Mouse (Mus musculus) left cerebral cortex, postnatal 36 days (tissue): ENCODE measurements at regions not wholly inside any gene's neighbourhood (a gene's known extent, or its start where the extent isn't known, plus 50 kb on each side); places are given as distances from the start of the nearest gene placed in this dataset.
"Not testable (repeated sequence)": the region's sequence is repeated elsewhere in the genome, so short reads cannot be mapped to it uniquely, and the experiment has no call there.

Experiments used
- DNase-seq, 2 experiments: peaks; one replicate each; pipeline ENCODE4 v3.0.0; 2021 to 2022; ENCODE audit warnings: low spot score in 2 of 2, mixed read lengths in 1 of 2
- intact Hi-C: fragments of 180-260 bp; cut with DNase I; formaldehyde crosslinking; loops from one replicate; pipeline ENCODE4 v1.15.1; 2025

DNA sequence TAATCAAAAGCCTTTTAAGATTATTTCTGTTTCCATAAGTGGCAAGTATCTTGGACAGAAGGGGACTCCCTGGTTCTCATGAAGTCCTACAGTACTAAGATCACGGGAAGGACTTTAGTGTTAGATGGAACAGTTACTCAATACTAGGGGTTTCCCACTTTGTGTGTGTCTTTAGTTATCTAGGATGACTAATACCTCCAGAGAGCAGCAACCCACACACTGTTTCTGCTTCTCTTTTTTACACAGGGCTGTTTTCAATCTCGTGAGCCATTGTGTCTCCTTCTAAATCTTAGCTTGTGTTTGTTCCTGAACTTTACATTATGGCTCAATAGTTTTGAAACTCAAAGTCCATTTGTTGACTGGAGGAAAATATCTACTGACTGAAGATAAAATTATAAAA is 496.5 kb upstream of the Impg1 start:
- intact Hi-C loops: no loop called here
- no peak for DNase-seq

DNA sequence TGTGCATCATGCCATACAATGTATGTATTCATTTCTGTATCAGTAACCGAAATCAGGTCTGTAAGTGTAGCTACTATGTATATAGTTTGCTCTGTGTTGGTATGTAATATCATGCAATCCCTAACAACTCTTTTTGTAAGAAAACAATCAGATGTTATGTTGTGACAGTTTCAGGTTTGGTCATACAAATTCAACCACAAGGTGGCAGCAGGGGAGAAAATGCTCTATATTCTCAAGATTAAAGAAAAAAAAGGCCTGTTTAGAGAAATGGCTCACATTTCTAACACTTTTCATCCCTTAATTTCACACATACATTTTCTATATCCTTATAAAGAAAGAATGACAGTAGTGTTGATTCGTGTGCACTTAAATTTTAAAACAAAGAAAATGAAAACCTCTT is 477.7 kb upstream of the Impg1 start:
- intact Hi-C loops: loop anchor here (10.0 kb wide), 1 partner anchor 682 kb away; no protein-coding TSS in a partner anchor
- DNase-seq: no peak

- intact Hi-C loops: loop anchor here (10.0 kb wide), 1 partner anchor 683 kb away; no protein-coding TSS in a partner anchor
- no peak for DNase-seq
Observed at GRCm38 (mm10) chr9:80941424-80941823, 476.1 kb upstream of the Impg1 start.

- intact Hi-C loops: no loop called here
Observed at GRCm38 (mm10) chr9:80938238-80938637, 473.0 kb upstream of the Impg1 start.

GRCm38 (mm10) chr9:80930628-80931027 is 465.3 kb upstream of the Impg1 start:
- no peak for DNase-seq
- intact Hi-C loops: no loop called here

More at GRCm38 (mm10) chr9:80938238-80938637, 473.0 kb upstream of the Impg1 start:
- no peak for DNase-seq

DNA sequence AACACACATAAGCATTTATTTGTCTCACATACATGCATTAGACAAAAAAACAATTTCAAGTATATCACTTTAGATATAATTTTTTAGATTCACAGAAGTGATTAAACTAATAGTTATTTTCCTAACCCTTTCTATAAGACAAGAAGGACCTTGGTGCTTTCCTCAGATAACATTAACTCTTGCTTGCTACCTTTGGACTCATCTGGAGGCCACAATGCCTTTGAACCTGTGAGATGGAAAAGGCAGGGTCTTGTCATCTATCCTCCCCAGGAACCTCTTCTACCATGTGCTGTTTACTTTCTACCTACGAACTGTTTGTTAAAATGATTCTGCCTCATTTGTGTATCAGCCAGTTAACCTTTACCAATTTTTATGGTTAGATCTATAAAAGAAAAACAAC is 455.0 kb upstream of the Impg1 start:
- intact Hi-C loops: no loop called here
- no peak for DNase-seq

- DNase-seq: no peak
- intact Hi-C loops: no loop called here
Observed at GRCm38 (mm10) chr9:80913867-80914266, 448.6 kb upstream of the Impg1 start.

DNA sequence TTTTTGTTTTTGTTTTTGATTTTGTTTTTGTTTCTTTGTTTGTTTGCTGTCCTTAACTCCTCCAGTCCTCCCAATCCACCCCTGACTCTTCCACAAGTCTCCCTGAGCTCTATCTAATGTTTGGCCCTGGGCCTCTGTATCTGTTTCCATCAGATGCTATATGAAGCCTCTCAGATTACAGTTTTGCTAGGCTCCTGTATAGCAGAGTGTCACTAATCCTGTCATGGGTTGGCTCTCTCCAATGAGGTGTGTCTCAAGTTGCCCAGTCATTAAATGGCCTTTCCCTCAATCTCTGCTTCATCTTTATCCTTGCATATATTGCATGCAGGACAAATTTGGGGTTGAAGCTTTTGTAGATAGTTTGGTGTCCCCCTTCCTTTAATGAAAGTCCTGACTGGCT is 446.9 kb upstream of the Impg1 start:
- intact Hi-C loops: no loop called here
- DNase-seq: no peak

DNA sequence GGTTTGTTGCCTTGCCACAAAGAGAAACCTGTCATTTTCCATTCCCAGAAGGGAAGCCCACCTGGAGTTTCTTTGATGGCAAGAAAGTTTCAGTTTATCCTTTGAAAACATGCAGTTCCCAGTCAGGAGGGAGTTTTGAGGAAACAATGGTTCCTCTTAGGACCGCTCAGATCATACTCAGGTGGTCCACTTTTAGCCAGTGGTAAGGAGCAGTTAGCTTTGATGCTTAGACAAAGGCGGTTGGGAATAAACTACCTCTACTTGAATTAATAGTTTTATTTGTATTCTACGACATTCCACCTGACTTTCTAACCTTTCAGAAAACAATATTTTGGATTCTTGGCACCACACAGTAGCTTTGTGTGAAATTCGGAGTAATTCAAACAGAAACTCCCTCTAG is 401.5 kb upstream of the Impg1 start:
- DNase-seq: no peak
- intact Hi-C loops: no loop called here

- intact Hi-C loops: no loop called here
- DNase-seq: no peak
Observed at GRCm38 (mm10) chr9:80858998-80859397, 393.7 kb upstream of the Impg1 start.

GRCm38 (mm10) chr9:80848190-80848589 is 382.9 kb upstream of the Impg1 start:
- no peak for DNase-seq
- intact Hi-C loops: no loop called here

- DNase-seq: no peak
- intact Hi-C loops: no loop called here
Observed at GRCm38 (mm10) chr9:80832808-80833207, 367.5 kb upstream of the Impg1 start.

DNA sequence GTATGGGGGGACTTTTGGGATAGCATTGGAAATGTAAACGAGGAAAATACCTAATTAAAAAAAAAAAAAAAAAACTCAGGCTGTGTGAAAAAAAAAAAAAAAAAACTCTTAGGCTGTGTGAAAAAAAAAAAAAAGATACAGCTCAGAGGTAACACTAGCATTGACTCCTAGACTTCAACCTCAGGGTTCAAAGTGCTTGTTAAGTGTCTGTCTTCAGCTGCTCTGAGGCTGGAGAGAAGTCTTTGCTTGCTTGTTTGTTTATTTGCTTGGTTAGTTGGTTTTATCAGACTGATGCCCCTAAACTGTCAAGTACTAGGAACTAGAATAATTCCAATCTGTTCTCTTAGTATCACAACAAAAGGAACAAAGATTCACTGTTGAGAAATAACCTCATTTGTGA is 360.1 kb upstream of the Impg1 start:
- no peak for DNase-seq
- intact Hi-C loops: no loop called here

- intact Hi-C loops: no loop called here
- DNase-seq: no peak
Observed at GRCm38 (mm10) chr9:80820066-80820465, 354.8 kb upstream of the Impg1 start.

GRCm38 (mm10) chr9:80819070-80819469 is 353.8 kb upstream of the Impg1 start:
- intact Hi-C loops: no loop called here
- no peak for DNase-seq

DNA sequence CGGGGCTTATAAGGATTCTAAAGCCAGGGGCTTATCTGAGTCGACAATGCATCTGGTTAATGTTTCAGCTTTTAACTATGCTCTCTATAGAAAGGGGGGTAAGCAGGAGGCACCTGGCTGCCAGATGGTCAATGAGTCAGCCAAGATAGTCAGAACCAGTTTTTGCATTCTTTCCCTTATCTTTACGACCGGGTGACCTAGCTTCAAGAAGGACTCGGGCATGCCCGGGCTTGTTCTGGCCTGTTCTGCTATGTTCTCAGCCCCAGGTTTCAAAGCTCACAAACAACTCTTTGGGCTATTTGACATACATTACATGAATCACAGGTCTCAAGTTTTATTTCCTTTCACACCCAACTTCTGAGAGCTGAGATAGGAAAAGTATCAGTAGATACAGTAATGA is 348.6 kb upstream of the Impg1 start:
- DNase-seq, intact Hi-C loops: not testable (repeated sequence)

DNA sequence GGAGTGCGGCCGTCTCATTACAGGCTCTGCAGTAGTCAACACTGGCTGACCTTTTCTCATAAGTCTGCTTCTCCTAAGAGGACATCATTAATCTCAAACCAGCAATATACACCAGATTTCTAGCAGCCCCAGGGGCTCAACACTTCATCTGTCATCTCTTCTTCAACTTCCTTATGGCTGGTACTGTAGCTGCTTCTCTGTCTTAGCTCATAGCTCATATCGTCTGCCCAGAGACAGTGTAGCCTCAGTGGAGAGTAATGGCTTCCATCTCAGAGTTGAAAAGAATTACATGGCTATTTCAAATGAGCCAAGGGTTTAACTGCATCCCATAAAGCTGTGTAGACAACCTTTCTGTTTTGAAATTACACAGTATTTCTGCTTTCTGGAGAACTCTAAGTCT is 326.2 kb upstream of the Impg1 start:
- intact Hi-C loops: no loop called here
- DNase-seq: no peak

DNA sequence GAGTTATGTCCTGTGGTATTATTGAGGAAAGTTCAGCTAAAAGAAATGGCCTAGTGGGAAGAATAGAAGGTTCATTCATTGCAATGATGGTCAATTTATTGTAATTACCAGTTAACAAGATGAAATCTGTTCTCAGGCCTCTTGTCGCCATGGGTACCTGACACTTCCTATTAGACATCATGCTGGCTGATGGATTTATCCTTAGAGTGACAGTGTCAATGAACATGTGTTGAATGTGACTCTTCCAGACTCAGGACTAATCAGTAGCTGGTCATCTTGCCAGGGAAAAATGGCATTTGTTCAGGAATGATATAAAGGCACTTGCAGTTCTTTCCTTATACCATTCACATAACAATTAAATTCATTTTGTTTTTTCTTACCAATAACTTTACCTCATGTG is 309.3 kb upstream of the Impg1 start:
- intact Hi-C loops: no loop called here
- DNase-seq: no peak

DNA sequence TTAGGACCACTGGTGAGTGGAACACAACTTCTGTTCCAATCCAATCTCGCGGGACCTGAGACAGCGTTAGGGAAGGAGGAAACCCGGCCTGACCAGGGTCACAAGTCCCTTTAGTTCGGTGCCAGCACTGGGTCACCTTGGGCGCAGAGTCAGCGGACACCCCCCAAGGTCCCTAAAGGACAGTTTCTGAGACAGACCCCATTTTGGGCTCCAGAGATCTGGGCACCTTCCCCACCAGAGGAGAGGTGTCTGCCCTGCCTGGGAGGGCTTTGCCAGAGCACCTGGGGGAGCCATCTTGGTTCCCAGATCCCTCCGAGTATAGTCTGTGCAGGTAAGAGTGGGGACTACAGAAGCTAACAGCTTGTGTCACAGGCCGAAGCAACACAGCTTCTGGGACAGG is 270.5 kb upstream of the Impg1 start:
- DNase-seq, intact Hi-C loops: not testable (repeated sequence)

DNA sequence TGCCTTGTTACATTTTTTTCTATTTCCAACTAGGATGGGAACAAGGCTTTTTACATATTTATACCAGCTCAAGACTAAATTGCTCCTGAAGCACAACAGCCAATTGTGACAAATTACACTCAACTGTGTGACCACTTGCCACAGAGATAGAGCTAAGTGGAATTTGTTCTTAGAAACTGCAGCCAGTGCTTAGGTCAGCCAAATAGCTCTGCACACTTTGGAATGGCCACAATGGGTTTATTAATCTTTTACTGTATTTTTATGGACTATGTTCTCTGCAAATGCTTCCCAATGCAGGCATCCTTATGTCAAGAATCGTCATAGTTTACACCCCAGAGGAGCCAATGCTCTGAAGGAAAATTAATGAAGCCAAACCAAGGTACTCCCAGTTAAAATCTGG is 267.7 kb upstream of the Impg1 start:
- intact Hi-C loops: no loop called here
- DNase-seq: no peak

DNA sequence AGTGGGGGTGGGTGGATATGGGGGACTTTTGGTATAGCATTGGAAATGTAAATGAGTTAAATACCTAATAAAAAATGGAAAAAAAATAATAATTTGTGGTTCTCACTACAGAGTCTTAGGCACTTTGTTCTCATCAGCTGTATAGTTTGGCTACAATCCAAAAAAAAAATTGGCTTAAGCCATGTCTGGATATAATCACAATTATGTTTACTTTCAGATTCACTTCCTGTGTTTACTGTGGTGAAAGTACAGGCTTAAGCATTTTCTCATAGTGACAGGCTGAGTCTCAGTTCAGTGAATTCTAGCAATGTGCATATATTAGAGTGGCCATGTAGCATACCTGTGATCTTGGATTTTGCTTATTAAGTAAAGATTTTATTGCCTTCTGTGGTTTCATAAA is 258.4 kb upstream of the Impg1 start:
- DNase-seq: no peak
- intact Hi-C loops: no loop called here

DNA sequence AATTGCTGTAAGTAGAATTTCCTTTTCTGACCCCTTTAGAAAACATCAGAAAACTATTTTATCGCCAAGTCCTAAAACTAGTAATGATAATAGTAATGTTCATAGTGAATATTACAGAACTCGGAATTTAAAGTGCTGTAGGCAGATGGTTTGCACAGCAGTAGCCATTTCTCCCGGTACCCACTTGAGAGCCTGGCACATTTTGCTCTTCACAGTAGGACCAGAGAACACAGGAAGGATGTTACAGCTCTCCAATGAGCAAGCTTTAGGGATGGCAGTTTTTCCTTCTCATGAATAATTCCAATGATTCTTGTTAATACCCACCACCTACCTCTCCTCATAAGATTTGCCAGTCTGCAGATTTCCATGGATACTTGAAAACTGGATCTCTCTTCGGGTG is 253.2 kb upstream of the Impg1 start:
- DNase-seq: no peak
- intact Hi-C loops: no loop called here

DNA sequence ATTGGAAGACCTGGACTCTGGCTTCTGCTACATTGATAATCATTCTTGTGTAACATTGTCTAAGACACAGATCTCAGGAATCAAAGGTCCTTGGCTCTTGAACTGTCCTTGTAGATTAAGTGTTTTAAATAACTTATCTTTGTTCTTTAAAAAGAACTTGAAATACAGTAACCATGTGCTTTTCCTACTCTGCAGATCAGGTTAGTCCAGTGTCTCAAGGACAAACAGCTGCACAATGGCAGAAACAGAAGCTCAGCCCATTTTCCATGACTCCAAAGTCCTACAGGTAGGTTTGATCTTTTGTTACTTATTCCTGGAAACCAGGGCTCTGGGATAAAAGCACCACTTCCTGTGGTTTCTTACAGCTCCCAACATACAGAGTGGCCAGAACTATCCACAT is 244.5 kb upstream of the Impg1 start:
- DNase-seq: no peak
- intact Hi-C loops: no loop called here
